Mouse (Mus musculus): ENCODE measurements at regions not wholly inside any gene's neighbourhood (a gene's known extent, or its start where the extent isn't known, plus 50 kb on each side); places are given as distances from the start of the nearest gene placed in this dataset.
"Not testable (repeated sequence)": the region's sequence is repeated elsewhere in the genome, so short reads cannot be mapped to it uniquely, and the experiment has no call there.

GRCm38 (mm10) chr10:22556401-22556800 lies 88.4 kb upstream of the Slc2a12 start:
- DNase-seq (ENCODE audit: low spot score), result not testable (repeated sequence)

DNA sequence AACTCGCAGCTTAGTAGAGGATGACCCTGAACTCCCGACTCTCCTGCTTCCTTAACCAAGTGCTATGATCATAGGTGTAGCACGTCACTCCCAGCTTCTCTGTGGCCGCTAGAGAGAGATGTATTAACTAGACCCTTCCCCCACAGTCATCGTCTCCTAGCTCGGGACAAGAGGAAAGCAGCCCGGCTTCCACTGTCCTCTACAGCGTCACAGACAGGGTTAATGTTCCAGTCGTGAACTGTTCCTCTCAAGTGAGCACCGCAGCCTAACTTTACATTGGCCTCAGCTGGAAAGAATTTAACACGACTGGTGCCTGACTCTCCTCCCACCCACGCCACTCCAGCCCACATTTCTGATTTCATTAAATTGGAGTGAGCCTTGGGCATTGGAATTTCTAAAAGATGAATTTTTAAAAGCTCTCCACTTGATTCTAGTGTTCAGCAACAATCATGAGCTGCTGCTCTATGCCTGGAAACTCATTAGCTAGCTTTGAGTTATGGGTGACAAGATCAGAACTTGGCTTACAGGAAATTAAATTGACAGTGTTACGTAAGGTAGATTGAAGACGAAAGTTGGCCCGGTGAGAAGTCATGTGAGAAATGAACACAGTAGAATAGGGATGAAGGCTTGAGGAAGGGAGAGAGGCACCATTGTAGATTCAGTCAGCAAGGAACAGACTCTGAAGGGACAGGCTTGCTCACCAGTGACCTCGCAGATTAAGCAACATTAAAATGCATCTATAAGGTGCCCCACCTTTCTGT lies 75.4 kb upstream of the Slc2a12 start:
- not testable (repeated sequence) for DNase-seq (ENCODE audit: low spot score)

GRCm38 (mm10) chr10:22574048-22574447 lies 70.8 kb upstream of the Slc2a12 start:
- not testable (repeated sequence) for DNase-seq (ENCODE audit: low spot score)

GRCm38 (mm10) chr10:22579426-22579825 lies 65.4 kb upstream of the Slc2a12 start:
- peak; percentile 48 for DNase-seq (ENCODE audit: low spot score)

DNA sequence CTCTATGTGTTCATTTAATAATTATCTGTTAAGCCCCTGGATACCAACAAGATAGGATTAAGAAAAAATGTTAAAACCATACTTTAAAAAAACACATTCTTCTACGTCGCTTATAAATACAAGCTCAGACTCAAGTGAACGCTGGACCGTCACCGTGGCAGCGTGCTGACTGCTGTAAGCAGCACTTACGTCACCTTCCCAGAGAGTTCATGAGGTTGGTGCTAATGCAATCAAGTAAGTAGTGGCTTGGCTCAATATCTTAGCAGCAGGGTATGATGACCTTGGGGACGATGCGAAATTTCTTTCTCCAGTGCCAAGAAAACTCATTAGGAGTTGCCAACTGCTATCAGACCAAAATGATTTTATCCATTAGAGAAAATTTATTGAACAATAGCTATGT lies 63.5 kb upstream of the Slc2a12 start:
- not testable (repeated sequence) for DNase-seq (ENCODE audit: low spot score)

DNA sequence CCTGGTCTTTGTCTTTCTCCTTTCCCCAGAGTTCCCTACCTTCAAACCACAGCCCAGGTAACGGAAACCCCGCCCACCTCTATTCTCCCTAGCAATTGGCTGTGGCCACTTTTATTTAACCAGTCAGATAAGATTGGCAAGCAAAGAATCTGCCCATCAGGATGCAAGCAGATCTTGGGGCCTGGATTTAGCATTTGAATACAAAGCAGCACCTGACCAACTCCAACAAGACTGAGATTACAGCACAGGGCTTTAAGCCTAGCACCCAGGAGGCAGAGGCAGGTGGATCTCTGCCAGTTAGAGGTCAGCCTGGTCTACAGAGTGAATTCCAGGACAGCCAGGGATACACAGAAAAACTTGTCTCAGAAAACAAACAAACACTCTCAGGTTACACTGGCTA lies 61.5 kb upstream of the Slc2a12 start:
- DNase-seq (ENCODE audit: low spot score), result not testable (repeated sequence)

DNA sequence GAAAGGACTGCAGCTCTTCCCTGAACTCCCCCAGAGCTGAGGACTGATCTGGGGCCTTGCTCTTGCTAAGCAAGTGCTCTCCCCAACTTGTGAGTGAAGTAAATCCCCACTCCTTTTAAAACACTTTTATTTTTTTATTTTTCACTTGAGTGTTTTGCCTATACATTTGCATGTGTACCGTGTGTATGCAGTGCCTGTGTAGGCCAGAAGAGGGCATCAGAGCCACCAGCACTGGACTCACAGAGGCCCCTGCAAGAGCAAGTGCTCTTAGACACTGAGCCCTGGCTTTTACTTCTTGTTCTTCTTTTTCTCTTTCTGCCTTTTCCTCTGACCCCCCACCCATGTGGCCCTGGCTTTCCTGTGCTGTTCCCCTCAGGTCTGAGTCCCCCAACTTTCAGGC lies 56.2 kb upstream of the Slc2a12 start:
- not testable (repeated sequence) for DNase-seq (ENCODE audit: low spot score)

GRCm38 (mm10) chr10:22591664-22592063 lies 53.1 kb upstream of the Slc2a12 start:
- not testable (repeated sequence) for DNase-seq (ENCODE audit: low spot score)

DNA sequence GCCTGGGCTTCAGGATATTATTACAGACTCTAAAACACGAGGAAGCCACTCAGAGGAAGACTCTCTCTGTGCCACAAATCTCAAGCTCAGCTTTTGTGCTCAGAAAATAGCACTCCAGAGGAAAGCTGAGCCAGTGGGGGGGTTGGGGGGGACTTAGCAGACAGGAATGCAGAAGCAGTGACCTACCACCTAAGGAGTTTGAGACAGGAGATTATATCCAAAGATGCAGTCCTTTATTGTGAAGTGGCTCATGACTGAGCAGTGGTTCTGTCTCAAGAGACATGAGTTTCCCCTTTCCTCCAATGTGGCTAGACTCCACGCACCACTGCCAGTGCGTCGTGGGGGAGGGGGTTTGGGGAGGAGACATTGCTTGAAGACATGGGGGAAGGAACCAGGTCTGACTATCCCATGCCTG lies 52.6 kb upstream of the Slc2a12 start:
- DNase-seq (ENCODE audit: low spot score), result not testable (repeated sequence)

DNA sequence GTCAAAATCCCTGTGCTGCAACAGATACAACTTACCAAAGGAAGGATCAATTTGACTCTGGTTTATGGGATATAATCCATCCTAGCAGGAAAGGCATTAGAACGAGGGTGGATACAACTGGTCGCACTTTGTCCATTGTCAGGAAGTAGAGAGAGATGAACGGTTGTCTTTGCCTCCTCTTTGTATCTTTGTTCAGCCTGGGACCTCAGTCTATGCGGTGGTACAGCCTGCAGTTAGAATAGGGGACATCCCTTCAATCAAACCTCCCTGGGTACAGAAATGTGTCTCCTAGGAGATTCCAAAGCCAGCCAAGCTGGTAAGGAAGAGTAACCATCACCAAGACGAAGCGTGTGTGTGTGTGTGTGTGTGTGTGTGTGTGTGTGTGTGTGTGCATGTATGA lies 52.1 kb upstream of the Slc2a12 start:
- DNase-seq (ENCODE audit: low spot score), result not testable (repeated sequence)
